Mouse (Mus musculus): ENCODE data around the gene Efcab5. TPM values are rescaled to one million over a fixed set of nuclear protein-coding genes. Genes with fewer than 3 reads are reported as not detected.

Efcab5 gene
- total RNA-seq, 1 experiment = 0.27 TPM

GRCm38 (mm10) chr11:77182041-77182440, 6.7 kb downstream of the Efcab5 start:
- H3K4me3 ChIP-seq (ENCODE audit: insufficient read depth in 1 of 2, low read depth in 1 of 2, low read length in 2 of 2, poor library complexity in 1 of 2, severe bottlenecking in 1 of 2) = no peak overlapping the region
- TF ChIP-seq CHD2 (IDR thresholded peaks at IDR 0.05; ENCODE audit: low read depth, low read length) (no peak), ZC3H11A (IDR thresholded peaks at IDR 0.05; ENCODE audit: borderline replicate concordance, low read depth, low read length) (no peak), ZNF384 (IDR thresholded peaks at IDR 0.05; ENCODE audit: low read depth, low read length) (no peak), MAFK (IDR thresholded peaks at IDR 0.05; ENCODE audit: insufficient read depth, low read depth, low read length) (no peak), HCFC1 (IDR thresholded peaks at IDR 0.05; ENCODE audit: borderline replicate concordance, insufficient read depth, low read length) (no peak)
- H3K4me1 ChIP-seq (ENCODE audit: control insufficient read depth in 2 of 2, insufficient read depth in 2 of 2, low read length in 2 of 2, poor library complexity in 1 of 2) = no peaks in the 10 kb centered on the region
- no peak overlapping the region for H3K9ac ChIP-seq (ENCODE audit: insufficient read depth, low read depth, low read length, poor library complexity, severe bottlenecking)
- in situ Hi-C loops (cut with MboI; ENCODE audit: low sequenced_read_pairs in 2 of 2, unreplicated experiment in 2 of 2) = no loop called here
- DNase-seq (ENCODE audit: low read depth, low spot score) = no peak
- no peak overlapping the region for H3K27ac ChIP-seq (ENCODE audit: insufficient read depth, low read depth, low read length, poor library complexity, severe bottlenecking)
- no peaks in the 10 kb centered on the region for H3K36me3 ChIP-seq (ENCODE audit: control insufficient read depth, insufficient read depth, low read length, poor library complexity, severe bottlenecking)
- H3K9me3 ChIP-seq (ENCODE audit: control insufficient read depth, insufficient read depth, low read depth, low read length) = no peaks in the 10 kb centered on the region

GRCm38 (mm10) chr11:77181528-77181927, 7.2 kb downstream of the Efcab5 start:
- Histone ChIP-seq H3K9ac (ENCODE audit: insufficient read depth, low read depth, low read length, poor library complexity, severe bottlenecking) (no peak overlapping the region), H3K36me3 (ENCODE audit: control insufficient read depth, insufficient read depth, low read length, poor library complexity, severe bottlenecking) (no peaks in the 10 kb centered on the region), H3K4me3 (ENCODE audit: insufficient read depth in 1 of 2, low read depth in 1 of 2, low read length in 2 of 2, poor library complexity in 1 of 2, severe bottlenecking in 1 of 2) (no peak overlapping the region), H3K9me3 (ENCODE audit: control insufficient read depth, insufficient read depth, low read depth, low read length) (no peaks in the 10 kb centered on the region), H3K4me1 (ENCODE audit: control insufficient read depth in 2 of 2, insufficient read depth in 2 of 2, low read length in 2 of 2, poor library complexity in 1 of 2) (no peaks in the 10 kb centered on the region), H3K27ac (ENCODE audit: insufficient read depth, low read depth, low read length, poor library complexity, severe bottlenecking) (no peak overlapping the region)
- TF ChIP-seq ZNF384 (IDR thresholded peaks at IDR 0.05; ENCODE audit: low read depth, low read length) (no peak), ZC3H11A (IDR thresholded peaks at IDR 0.05; ENCODE audit: borderline replicate concordance, low read depth, low read length) (no peak), CHD2 (IDR thresholded peaks at IDR 0.05; ENCODE audit: low read depth, low read length) (no peak), MAFK (IDR thresholded peaks at IDR 0.05; ENCODE audit: insufficient read depth, low read depth, low read length) (no peak), HCFC1 (IDR thresholded peaks at IDR 0.05; ENCODE audit: borderline replicate concordance, insufficient read depth, low read length) (no peak)
- in situ Hi-C loops (cut with MboI; ENCODE audit: low sequenced_read_pairs in 2 of 2, unreplicated experiment in 2 of 2) = no loop called here
- DNase-seq (ENCODE audit: low read depth, low spot score) = no peak

DNA sequence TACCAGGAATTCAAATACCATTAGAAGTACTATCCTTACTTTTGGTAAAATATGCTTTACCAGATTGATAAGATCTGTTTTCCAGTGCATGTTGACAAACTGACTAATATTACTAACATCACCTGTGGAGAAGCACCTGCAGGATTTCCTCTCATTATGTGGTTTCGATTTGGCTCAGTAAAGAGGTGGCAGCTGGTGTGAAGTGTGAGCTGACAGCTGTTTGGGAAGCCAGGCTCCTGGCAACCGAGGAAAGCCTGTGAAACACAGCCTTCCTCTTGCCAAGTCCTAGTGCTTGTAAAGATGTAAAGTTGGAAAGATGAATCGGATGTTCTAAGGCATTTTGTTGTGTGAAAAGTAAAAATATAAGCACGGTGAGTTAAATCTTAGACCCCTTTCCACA, 7.9 kb downstream of the Efcab5 start:
- no peak for DNase-seq (ENCODE audit: low read depth, low spot score)

DNA sequence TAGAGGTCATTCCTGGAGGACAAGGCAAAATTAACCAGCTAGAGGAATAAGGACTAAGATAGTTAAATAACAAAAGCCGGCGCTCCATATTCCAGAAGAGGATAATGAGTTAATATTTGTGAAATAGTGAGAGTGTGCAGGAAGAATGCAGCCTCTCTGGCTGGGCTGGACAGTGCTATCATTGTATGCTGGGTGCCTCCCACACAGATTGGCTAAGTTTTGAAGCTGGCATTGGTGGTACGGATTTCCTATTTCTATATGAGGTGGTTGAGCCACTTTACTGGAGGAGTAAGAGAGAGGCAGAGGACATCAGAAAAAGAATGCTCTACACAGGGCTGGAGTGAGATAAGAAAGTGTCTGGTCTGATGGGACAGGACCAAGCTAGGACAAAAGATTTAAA, 9.0 kb downstream of the Efcab5 start:
- TF ChIP-seq ZNF384 (IDR thresholded peaks at IDR 0.05; ENCODE audit: low read depth, low read length) = no peak
- TF ChIP-seq ZC3H11A (IDR thresholded peaks at IDR 0.05; ENCODE audit: borderline replicate concordance, low read depth, low read length) = no peak
- no peak for TF ChIP-seq HCFC1 (IDR thresholded peaks at IDR 0.05; ENCODE audit: borderline replicate concordance, insufficient read depth, low read length)
- TF ChIP-seq CHD2 (IDR thresholded peaks at IDR 0.05; ENCODE audit: low read depth, low read length) = no peak
- no peak for TF ChIP-seq MAFK (IDR thresholded peaks at IDR 0.05; ENCODE audit: insufficient read depth, low read depth, low read length)
- no peak overlapping the region for H3K4me3 ChIP-seq (ENCODE audit: insufficient read depth in 1 of 2, low read depth in 1 of 2, low read length in 2 of 2, poor library complexity in 1 of 2, severe bottlenecking in 1 of 2)
- in situ Hi-C loops (cut with MboI; ENCODE audit: low sequenced_read_pairs in 2 of 2, unreplicated experiment in 2 of 2) = no loop called here

More for the DNA sequence above, 7.9 kb downstream of the Efcab5 start:
- Histone ChIP-seq H3K36me3 (ENCODE audit: control insufficient read depth, insufficient read depth, low read length, poor library complexity, severe bottlenecking) (no peaks in the 10 kb centered on the region), H3K9me3 (ENCODE audit: control insufficient read depth, insufficient read depth, low read depth, low read length) (no peaks in the 10 kb centered on the region), H3K9ac (ENCODE audit: insufficient read depth, low read depth, low read length, poor library complexity, severe bottlenecking) (no peak overlapping the region), H3K27ac (ENCODE audit: insufficient read depth, low read depth, low read length, poor library complexity, severe bottlenecking) (no peak overlapping the region), H3K4me1 (ENCODE audit: control insufficient read depth in 2 of 2, insufficient read depth in 2 of 2, low read length in 2 of 2, poor library complexity in 1 of 2) (no peaks in the 10 kb centered on the region), H3K4me3 (ENCODE audit: insufficient read depth in 1 of 2, low read depth in 1 of 2, low read length in 2 of 2, poor library complexity in 1 of 2, severe bottlenecking in 1 of 2) (no peak overlapping the region)
- TF ChIP-seq HCFC1 (IDR thresholded peaks at IDR 0.05; ENCODE audit: borderline replicate concordance, insufficient read depth, low read length) = no peak
- TF ChIP-seq CHD2 (IDR thresholded peaks at IDR 0.05; ENCODE audit: low read depth, low read length) = no peak
- TF ChIP-seq ZNF384 (IDR thresholded peaks at IDR 0.05; ENCODE audit: low read depth, low read length) = no peak
- no peak for TF ChIP-seq ZC3H11A (IDR thresholded peaks at IDR 0.05; ENCODE audit: borderline replicate concordance, low read depth, low read length)
- no peak for TF ChIP-seq MAFK (IDR thresholded peaks at IDR 0.05; ENCODE audit: insufficient read depth, low read depth, low read length)
- in situ Hi-C loops (cut with MboI; ENCODE audit: low sequenced_read_pairs in 2 of 2, unreplicated experiment in 2 of 2) = no loop called here

GRCm38 (mm10) chr11:77174531-77174930, 14.2 kb downstream of the Efcab5 start:
- no peaks in the 10 kb centered on the region for H3K4me1 ChIP-seq (ENCODE audit: control insufficient read depth in 2 of 2, insufficient read depth in 2 of 2, low read length in 2 of 2, poor library complexity in 1 of 2)
- no peaks in the 10 kb centered on the region for H3K9me3 ChIP-seq (ENCODE audit: control insufficient read depth, insufficient read depth, low read depth, low read length)
- in situ Hi-C loops (cut with MboI; ENCODE audit: low sequenced_read_pairs in 2 of 2, unreplicated experiment in 2 of 2) = no loop called here
- no peaks in the 10 kb centered on the region for H3K36me3 ChIP-seq (ENCODE audit: control insufficient read depth, insufficient read depth, low read length, poor library complexity, severe bottlenecking)
- TF ChIP-seq HCFC1 (IDR thresholded peaks at IDR 0.05; ENCODE audit: borderline replicate concordance, insufficient read depth, low read length) (no peak), MAFK (IDR thresholded peaks at IDR 0.05; ENCODE audit: insufficient read depth, low read depth, low read length) (no peak), ZNF384 (IDR thresholded peaks at IDR 0.05; ENCODE audit: low read depth, low read length) (no peak), CHD2 (IDR thresholded peaks at IDR 0.05; ENCODE audit: low read depth, low read length) (no peak), ZC3H11A (IDR thresholded peaks at IDR 0.05; ENCODE audit: borderline replicate concordance, low read depth, low read length) (no peak)
- H3K9ac ChIP-seq (ENCODE audit: insufficient read depth, low read depth, low read length, poor library complexity, severe bottlenecking) = no peak overlapping the region
- H3K27ac ChIP-seq (ENCODE audit: insufficient read depth, low read depth, low read length, poor library complexity, severe bottlenecking) = no peak overlapping the region
- H3K4me3 ChIP-seq (ENCODE audit: insufficient read depth in 1 of 2, low read depth in 1 of 2, low read length in 2 of 2, poor library complexity in 1 of 2, severe bottlenecking in 1 of 2) = no peak overlapping the region
- DNase-seq (ENCODE audit: low read depth, low spot score) = no peak

More for the DNA sequence above, 9.0 kb downstream of the Efcab5 start:
- no peak overlapping the region for H3K9ac ChIP-seq (ENCODE audit: insufficient read depth, low read depth, low read length, poor library complexity, severe bottlenecking)
- H3K4me1 ChIP-seq (ENCODE audit: control insufficient read depth in 2 of 2, insufficient read depth in 2 of 2, low read length in 2 of 2, poor library complexity in 1 of 2) = no peaks in the 10 kb centered on the region
- no peak overlapping the region for H3K27ac ChIP-seq (ENCODE audit: insufficient read depth, low read depth, low read length, poor library complexity, severe bottlenecking)
- H3K36me3 ChIP-seq (ENCODE audit: control insufficient read depth, insufficient read depth, low read length, poor library complexity, severe bottlenecking) = no peaks in the 10 kb centered on the region
- DNase-seq (ENCODE audit: low read depth, low spot score) = no peak
- H3K9me3 ChIP-seq (ENCODE audit: control insufficient read depth, insufficient read depth, low read depth, low read length) = no peaks in the 10 kb centered on the region
